Mouse (Mus musculus) kidney, postnatal 4 days (tissue): ENCODE measurements around the gene Nt5c1b.
A peak's percentile ranks its signal among the peaks of the same experiment; 100 is the strongest.

Experiments
- DNase-seq, 2 experiments: peaks; one replicate each; pipeline ENCODE4 v3.0.0; 2021; ENCODE audit warnings: mixed read lengths in 2 of 2

Gene Nt5c1b

GRCm38 (mm10) chr12:10369673-10370072 lies at the start of gene Nt5c1b:
Gene Nt5c1b, plus strand, starts transcription at chr12:10369973.
- DNase-seq, result no peak

GRCm38 (mm10) chr12:10327651-10328050 lies 42.1 kb upstream of the Nt5c1b start:
- peak in 1 of 2 experiments; percentile 2 for DNase-seq

GRCm38 (mm10) chr12:10329460-10329859 lies 40.3 kb upstream of the Nt5c1b start:
- no peak for DNase-seq

GRCm38 (mm10) chr12:10340604-10341003 lies 29.2 kb upstream of the Nt5c1b start:
- peak; percentile 7 to 14 for DNase-seq

DNA sequence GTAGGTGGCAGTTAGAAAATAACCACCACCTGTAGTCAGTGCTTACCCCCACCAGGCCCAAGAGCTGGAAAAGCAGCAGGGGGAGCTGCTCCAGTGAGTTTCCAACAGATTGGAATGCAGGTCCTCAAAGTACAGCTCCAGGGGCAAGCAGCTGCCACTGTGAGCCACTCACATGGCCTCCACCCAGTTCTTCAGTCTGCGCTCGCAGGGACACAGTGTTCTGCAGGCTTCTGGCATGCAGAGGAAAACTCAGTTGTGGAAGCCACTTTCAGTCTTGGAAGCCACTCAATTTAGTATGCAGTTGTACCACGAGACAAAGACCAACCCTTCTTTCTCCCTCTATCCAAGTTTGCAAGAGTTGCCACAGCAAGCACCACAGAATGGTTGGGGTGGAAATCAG lies 19.1 kb upstream of the Nt5c1b start:
- DNase-seq, result peak in 1 of 2 experiments; percentile 1

DNA sequence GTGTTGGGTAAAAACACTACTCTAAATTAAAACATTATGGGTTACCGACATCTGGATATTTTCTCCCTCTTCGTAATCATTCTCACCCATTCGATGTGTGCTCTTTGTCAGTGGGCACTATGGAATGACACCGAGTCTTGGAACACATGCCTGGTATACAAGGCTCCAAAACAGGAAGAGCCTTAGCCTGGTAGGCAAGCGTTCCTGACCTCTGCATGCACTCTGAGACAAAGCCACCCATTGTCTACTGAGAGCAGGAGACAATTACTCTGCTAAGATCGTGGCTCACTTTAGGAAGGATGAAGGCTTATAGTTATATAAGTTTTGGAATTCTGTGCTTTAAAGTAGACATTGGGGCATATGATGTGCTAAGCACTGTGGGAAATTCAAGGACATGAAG lies 12.0 kb upstream of the Nt5c1b start:
- no peak for DNase-seq

DNA sequence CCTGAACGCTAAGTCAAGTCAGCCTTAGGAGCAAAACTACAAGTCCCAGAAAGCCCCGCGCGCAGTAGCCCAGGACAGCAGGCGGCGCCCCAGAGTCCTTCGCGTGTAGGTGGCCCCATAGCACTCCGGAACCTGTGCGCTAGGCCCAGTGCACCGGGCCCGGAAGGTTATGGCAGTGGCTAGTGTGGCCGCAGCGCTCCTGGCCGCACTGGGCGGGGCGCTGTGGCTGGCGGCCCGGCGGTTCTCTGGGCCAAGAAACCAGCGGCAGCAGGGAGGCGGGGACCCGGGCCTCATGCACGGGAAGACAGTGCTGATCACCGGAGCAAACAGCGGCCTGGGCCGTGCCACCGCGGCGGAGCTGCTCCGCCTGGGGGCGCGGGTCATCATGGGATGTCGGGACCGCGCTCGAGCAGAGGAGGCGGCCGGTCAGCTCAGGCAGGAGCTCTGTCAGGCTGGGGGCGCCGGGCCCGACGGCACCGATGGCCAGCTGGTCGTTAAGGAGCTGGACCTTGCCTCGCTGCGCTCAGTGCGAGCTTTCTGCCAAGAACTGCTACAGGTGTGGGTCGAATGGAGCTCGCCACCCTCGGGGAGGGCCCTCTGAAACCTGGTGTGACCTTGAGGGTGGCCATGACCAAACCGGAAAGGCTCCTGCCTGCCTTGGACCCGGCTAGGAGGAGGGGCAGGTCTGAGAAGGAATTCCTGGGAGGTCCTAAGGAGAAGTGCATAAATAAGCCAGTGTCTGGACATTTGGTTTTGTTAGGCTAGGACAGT lies 21.1 kb downstream of the Nt5c1b start, which contains the start of gene Rdh14:
Rdh14 (plus strand) TSS at position 102 of the 771 bp plus-strand sequence.
- DNase-seq, result peak; percentile 98

DNA sequence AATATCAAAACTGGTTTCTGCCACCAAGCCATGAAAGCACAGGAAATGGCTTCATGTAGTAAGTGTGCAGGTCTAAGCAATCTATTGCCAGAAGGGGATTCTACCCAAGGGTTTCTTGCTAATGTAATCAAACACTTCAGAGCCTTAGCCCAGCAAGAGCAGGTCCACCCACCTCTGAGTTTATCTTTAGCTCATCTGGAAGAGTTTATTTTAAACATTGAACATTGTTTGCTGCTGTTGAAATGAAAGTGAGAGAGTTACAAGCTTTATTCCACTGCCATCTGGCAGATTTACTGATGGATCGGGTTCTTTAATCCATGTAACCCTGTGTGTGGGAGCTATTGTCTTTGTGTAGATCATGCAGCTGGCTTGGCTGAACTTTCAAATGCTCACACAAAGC lies 31.0 kb downstream of the Nt5c1b start:
- no peak for DNase-seq

DNA sequence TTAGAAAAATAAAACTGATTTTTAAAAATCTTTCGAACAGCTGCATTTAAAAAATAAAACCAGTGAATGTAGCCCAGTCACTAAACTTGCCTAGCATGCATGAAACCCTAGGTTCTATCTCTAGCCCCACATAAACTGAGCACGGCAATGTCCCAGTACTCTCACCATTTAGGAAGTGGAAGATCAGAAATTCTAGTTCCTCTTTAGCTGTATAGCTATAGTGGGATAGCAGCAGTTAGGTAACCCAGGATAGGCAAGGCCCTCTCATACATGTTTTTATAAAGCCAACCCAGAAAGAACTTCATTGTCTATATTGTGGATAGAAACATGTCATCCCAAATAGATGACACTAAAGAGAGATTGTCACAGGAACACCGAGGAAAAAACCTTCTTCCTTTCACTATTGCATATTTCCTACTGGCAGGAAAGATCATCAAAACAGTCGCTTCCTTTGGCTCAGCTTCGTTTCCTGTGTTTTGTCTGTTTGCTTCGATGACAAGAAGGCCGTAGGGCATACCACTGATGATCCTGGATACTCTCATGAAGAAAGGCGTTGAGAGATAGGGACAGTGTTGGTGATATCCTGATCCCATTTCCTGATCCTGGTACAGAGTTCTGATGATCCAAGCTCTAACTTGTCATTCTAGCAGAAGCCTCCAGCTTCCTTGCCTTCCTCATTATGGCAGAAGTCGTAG lies 32.8 kb downstream of the Nt5c1b start:
- no peak for DNase-seq

- no peak for DNase-seq
These were observed 40.9 kb downstream of the Nt5c1b start for GRCm38 (mm10) chr12:10410511-10411179.

- no peak for DNase-seq
These were observed 41.7 kb downstream of the Nt5c1b start for GRCm38 (mm10) chr12:10411453-10411852.

GRCm38 (mm10) chr12:10422347-10422746 lies 52.6 kb downstream of the Nt5c1b start:
- no peak for DNase-seq

DNA sequence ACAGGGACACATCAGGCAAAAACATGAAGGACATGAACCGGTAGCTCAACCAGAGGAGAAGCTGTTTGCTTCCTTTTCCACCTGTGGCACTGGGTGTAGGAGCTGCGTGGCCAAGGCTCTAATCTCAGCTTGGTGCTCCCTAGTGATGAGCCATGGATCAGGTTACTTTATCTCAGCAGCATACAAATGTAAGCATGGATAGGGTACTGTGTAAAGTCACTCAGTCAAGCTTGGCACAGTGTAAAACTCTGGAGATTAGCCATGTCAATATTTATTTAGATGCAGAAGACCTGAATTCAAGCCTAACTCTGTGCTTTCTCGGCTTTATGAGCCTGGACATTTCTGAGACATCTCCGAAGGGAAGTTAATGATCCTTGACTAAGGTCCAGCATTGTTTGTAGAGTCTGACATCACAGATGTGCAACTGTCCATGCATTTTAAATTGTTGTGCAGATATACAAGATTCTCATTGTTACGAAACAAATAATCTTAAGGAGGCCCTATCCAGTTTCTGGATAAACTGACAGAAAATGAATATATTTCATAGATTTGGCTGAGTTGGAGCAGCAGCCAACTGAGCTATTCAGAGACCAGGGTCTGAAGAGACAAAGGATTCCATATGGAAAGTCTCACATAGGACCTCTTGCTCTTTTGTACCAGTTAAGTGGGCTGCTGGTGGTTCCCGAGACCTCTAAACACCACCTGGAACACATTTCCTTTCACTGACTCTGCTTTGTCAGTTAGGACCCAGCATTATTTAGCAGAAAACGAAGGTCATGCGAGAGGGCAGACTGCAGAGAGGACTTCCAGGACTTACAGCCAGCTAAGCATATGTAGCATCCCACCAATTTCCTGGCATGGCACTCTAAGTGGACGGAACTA lies 56.5 kb downstream of the Nt5c1b start:
- DNase-seq, result no peak

GRCm38 (mm10) chr12:10430999-10431398 lies 61.2 kb downstream of the Nt5c1b start:
- no peak for DNase-seq

DNA sequence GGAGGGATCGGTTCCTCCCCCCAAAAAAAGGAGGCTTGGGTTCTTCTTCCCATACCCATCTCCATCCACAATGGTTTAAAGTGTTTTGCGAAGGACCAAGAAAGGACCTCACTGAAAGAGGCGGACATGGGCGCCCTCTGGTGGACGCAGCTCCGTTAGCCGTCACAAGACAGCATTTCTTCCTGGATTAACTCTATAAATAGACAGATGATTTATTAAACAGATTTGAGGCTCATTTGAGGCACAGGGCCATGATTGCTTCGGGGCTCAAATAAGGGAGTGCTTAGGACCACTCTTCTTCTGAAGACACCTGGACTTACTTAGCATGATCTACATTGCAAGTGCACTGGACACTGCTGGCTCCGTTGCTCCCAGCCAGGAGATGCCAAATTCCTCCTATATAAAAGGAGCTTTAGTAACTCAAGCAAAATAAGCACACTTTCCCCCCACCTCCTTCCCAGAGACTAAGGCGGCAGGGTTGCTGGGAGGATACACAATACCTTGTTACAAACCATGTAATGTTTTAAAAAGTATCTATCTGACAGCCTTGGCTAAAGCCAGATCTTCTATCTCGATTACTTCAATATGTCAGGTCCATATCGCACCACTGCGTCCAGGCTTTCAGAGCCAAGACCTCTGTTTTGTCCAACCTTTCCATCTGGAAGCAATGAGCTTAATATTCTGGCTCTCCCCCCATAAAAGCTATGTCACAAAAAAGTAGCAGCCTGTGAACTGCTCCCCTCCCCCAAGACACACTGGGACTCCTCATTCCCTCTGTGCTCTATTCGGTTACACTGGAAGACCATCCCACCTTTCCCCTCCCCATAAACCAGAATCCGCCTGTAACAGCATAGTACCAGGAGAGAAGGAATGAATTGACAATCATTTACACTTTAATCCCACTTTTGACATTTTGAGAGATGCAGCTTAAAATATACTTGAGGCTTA lies 68.6 kb downstream of the Nt5c1b start:
- peak; percentile 93 to 94 for DNase-seq
